Mouse (Mus musculus): ENCODE measurements around the gene Slc30a2. TPM values are rescaled to one million over a fixed set of nuclear protein-coding genes. Genes with fewer than 3 reads are reported as not detected.

Slc30a2 gene
- polyA plus RNA-seq, 1 experiment from 2014 or later = 0.24 TPM

Other genes with a start within 250 kb of the Slc30a2 start
- gene Cd52, start 248.1 kb upstream of the Slc30a2 start, polyA plus RNA-seq (2015; fragmentation: Nextera tagmentation; extraction: Ambion mirVana) = 10.6 and 11.4 TPM in 2 replicates
- 13.6 and 14.3 TPM in 2 replicates for gene Ubxn11, start 240.6 kb upstream of the Slc30a2 start, polyA plus RNA-seq (2015; fragmentation: Nextera tagmentation; extraction: Ambion mirVana)
- gene Sh3bgrl3, start 214.4 kb upstream of the Slc30a2 start, polyA plus RNA-seq (2015; fragmentation: Nextera tagmentation; extraction: Ambion mirVana) = 420 and 444 TPM in 2 replicates
- gene Cep85, start 156.1 kb upstream of the Slc30a2 start, polyA plus RNA-seq (2015; fragmentation: Nextera tagmentation; extraction: Ambion mirVana) = 33.3 and 34.9 TPM in 2 replicates
- gene Gm7534, start 140.2 kb upstream of the Slc30a2 start, polyA plus RNA-seq (2015; fragmentation: Nextera tagmentation; extraction: Ambion mirVana) = not detected in 2 replicates
- gene Catsper4, start 115.8 kb upstream of the Slc30a2 start, polyA plus RNA-seq (2015; fragmentation: Nextera tagmentation; extraction: Ambion mirVana) = 0.23 TPM in 1 of 2 replicates, not detected in the other
- 1.8 and 2.0 TPM in 2 replicates for gene Cnksr1, start 104.8 kb upstream of the Slc30a2 start, polyA plus RNA-seq (2015; fragmentation: Nextera tagmentation; extraction: Ambion mirVana)
- 0.23 and 0.66 TPM in 2 replicates for gene E130218I03Rik, start 99.5 kb upstream of the Slc30a2 start, polyA plus RNA-seq (2015; fragmentation: Nextera tagmentation; extraction: Ambion mirVana)
- gene Zfp593, start 97.6 kb upstream of the Slc30a2 start, polyA plus RNA-seq (2015; fragmentation: Nextera tagmentation; extraction: Ambion mirVana) = 15.6 and 17.8 TPM in 2 replicates
- not detected in 2 replicates for gene Gm30191, start 96.2 kb upstream of the Slc30a2 start, polyA plus RNA-seq (2015; fragmentation: Nextera tagmentation; extraction: Ambion mirVana)
- 4.7 and 5.3 TPM in 2 replicates for gene Grrp1, start 89.1 kb upstream of the Slc30a2 start, polyA plus RNA-seq (2015; fragmentation: Nextera tagmentation; extraction: Ambion mirVana)
- 21.7 and 22.6 TPM in 2 replicates for gene Pdik1l, start 55.3 kb upstream of the Slc30a2 start, polyA plus RNA-seq (2015; fragmentation: Nextera tagmentation; extraction: Ambion mirVana)
- 5.3 and 6.2 TPM in 2 replicates for gene Trim63, start 28.1 kb upstream of the Slc30a2 start, polyA plus RNA-seq (2015; fragmentation: Nextera tagmentation; extraction: Ambion mirVana)
- 8.3 and 9.2 TPM in 2 replicates for gene Extl1, start 40.7 kb downstream of the Slc30a2 start, polyA plus RNA-seq (2015; fragmentation: Nextera tagmentation; extraction: Ambion mirVana)
- gene Pafah2, start 53.1 kb downstream of the Slc30a2 start, polyA plus RNA-seq (2015; fragmentation: Nextera tagmentation; extraction: Ambion mirVana) = 11.3 and 12.9 TPM in 2 replicates
- 1,889 and 1,921 TPM in 2 replicates for gene Stmn1, start 125.1 kb downstream of the Slc30a2 start, polyA plus RNA-seq (2015; fragmentation: Nextera tagmentation; extraction: Ambion mirVana)
- gene Paqr7, start 153.5 kb downstream of the Slc30a2 start, polyA plus RNA-seq (2015; fragmentation: Nextera tagmentation; extraction: Ambion mirVana) = 3.7 and 4.1 TPM in 2 replicates
- gene Aunip, start 167.8 kb downstream of the Slc30a2 start, polyA plus RNA-seq (2015; fragmentation: Nextera tagmentation; extraction: Ambion mirVana) = 10.6 and 10.8 TPM in 2 replicates
- gene Mtfr1l, start 192.2 kb downstream of the Slc30a2 start, polyA plus RNA-seq (2015; fragmentation: Nextera tagmentation; extraction: Ambion mirVana) = 131 and 132 TPM in 2 replicates
- 15.2 and 16.3 TPM in 2 replicates for gene Selenon, start 209.0 kb downstream of the Slc30a2 start, polyA plus RNA-seq (2015; fragmentation: Nextera tagmentation; extraction: Ambion mirVana)